Mouse (Mus musculus) layer of hippocampus, adult 2 months (tissue): ENCODE data around the gene Sbf2. TPM values are rescaled to one million over a fixed set of nuclear protein-coding genes. Genes with fewer than 3 reads are reported as not detected.

Source experiments
- DNase-seq, 2 experiments: peaks; one replicate each; pipeline ENCODE4 v3.0.0; 2022; ENCODE audit warnings: low spot score in 2 of 2
- H3K27ac ChIP-seq: fragments of 200-600 bp; 2 replicates; pipeline ENCODE4 v1.8.1; 2022
- H3K4me3 ChIP-seq: fragments of 200-600 bp; 2 replicates; pipeline ENCODE4 v1.8.1; 2022; ENCODE audit warnings: mild to moderate bottlenecking
- CTCF ChIP-seq: fragments of 200-600 bp; conservative IDR thresholded peaks from 2 replicates; pipeline ENCODE4 v1.8.1; 2022; ENCODE audit warnings: antibody characterized with exemption, mild to moderate bottlenecking, moderate library complexity
- total RNA-seq, 2 experiments: library from RNA; stranded (reverse); gene quantifications; 2 replicates each; pipeline ENCODE4 v1.2.3; 2021

Sbf2 gene
- total RNA-seq, 2 experiments from 2014 or later = 69.8 to 78.0 TPM

GRCm38 (mm10) chr7:110281435-110282256 lies 333.1 kb downstream of the Sbf2 start:
- TF ChIP-seq CTCF = no peak
- Histone ChIP-seq H3K27ac (no peak overlapping the region), H3K4me3 (no peak overlapping the region)
- no peak for DNase-seq

GRCm38 (mm10) chr7:110279183-110279582 lies 335.5 kb downstream of the Sbf2 start:
- TF ChIP-seq CTCF = no peak
- no peak for DNase-seq
- no peak overlapping the region for H3K4me3 ChIP-seq
- no peak overlapping the region for H3K27ac ChIP-seq

GRCm38 (mm10) chr7:110277734-110278245 lies 336.9 kb downstream of the Sbf2 start:
- H3K27ac ChIP-seq = no peak overlapping the region
- no peak for TF ChIP-seq CTCF
- H3K4me3 ChIP-seq = no peak overlapping the region
- DNase-seq = no peak

GRCm38 (mm10) chr7:110272434-110272833 lies 342.3 kb downstream of the Sbf2 start:
- TF ChIP-seq CTCF = peak; percentile 33
- H3K4me3 ChIP-seq = no peak overlapping the region
- H3K27ac ChIP-seq = 0 out of 2 replicates have a peak overlapping the region, but pooled peaks have one; percentile 28
- no peak for DNase-seq

GRCm38 (mm10) chr7:110271814-110272213 lies 342.9 kb downstream of the Sbf2 start:
- no peak for DNase-seq
- no peak for TF ChIP-seq CTCF
- no peak overlapping the region for H3K4me3 ChIP-seq
- 0 out of 2 replicates have a peak overlapping the region, but pooled peaks have one; percentile 28 for H3K27ac ChIP-seq

- no peak for DNase-seq
- TF ChIP-seq CTCF = no peak
- no peak overlapping the region for H3K27ac ChIP-seq
- no peak overlapping the region for H3K4me3 ChIP-seq
Observed at GRCm38 (mm10) chr7:110270455-110270854, 344.3 kb downstream of the Sbf2 start.

GRCm38 (mm10) chr7:110269777-110270176 lies 344.9 kb downstream of the Sbf2 start:
- no peak for DNase-seq
- Histone ChIP-seq H3K4me3 (no peak overlapping the region), H3K27ac (no peak overlapping the region)
- TF ChIP-seq CTCF = no peak

GRCm38 (mm10) chr7:110268511-110268910 lies 346.2 kb downstream of the Sbf2 start:
- Histone ChIP-seq H3K4me3 (no peak overlapping the region), H3K27ac (no peak overlapping the region)
- no peak for DNase-seq
- TF ChIP-seq CTCF = no peak

GRCm38 (mm10) chr7:110267994-110268393 lies 346.7 kb downstream of the Sbf2 start:
- no peak overlapping the region for H3K4me3 ChIP-seq
- no peak overlapping the region for H3K27ac ChIP-seq
- no peak for DNase-seq
- no peak for TF ChIP-seq CTCF

- Histone ChIP-seq H3K4me3 (no peak overlapping the region), H3K27ac (no peak overlapping the region)
- DNase-seq = no peak
- no peak for TF ChIP-seq CTCF
Observed at GRCm38 (mm10) chr7:110267014-110267413, 347.7 kb downstream of the Sbf2 start.

- Histone ChIP-seq H3K27ac (no peak overlapping the region), H3K4me3 (no peak overlapping the region)
- DNase-seq = peak; percentile 73 to 90
- peak; percentile 98 for TF ChIP-seq CTCF
Observed at GRCm38 (mm10) chr7:110265796-110266195, 348.9 kb downstream of the Sbf2 start.

GRCm38 (mm10) chr7:110263474-110263873 lies 351.2 kb downstream of the Sbf2 start:
- Histone ChIP-seq H3K27ac (no peak overlapping the region), H3K4me3 (no peak overlapping the region)
- DNase-seq = no peak
- no peak for TF ChIP-seq CTCF

- no peak overlapping the region for H3K4me3 ChIP-seq
- TF ChIP-seq CTCF = no peak
- no peak for DNase-seq
- H3K27ac ChIP-seq = no peak overlapping the region
Observed at GRCm38 (mm10) chr7:110262661-110263060, 352.1 kb downstream of the Sbf2 start.

- TF ChIP-seq CTCF = no peak
- no peak overlapping the region for H3K27ac ChIP-seq
- no peak for DNase-seq
- no peak overlapping the region for H3K4me3 ChIP-seq
Observed at GRCm38 (mm10) chr7:110261807-110262206, 352.9 kb downstream of the Sbf2 start.
